Mouse (Mus musculus) ES-Bruce4 (cell line): ENCODE measurements around the gene Cdc27.

Experiments used
- CTCF ChIP-seq: IDR thresholded peaks from one replicate; pipeline ENCODE4 v1.8.1; 2011; ENCODE audit warnings: low read depth, low read length
- EP300 ChIP-seq: IDR thresholded peaks from 2 replicates; pipeline ENCODE4 v1.6.1; 2011; ENCODE audit warnings: low read depth, low read length; ENCODE audit not compliant: insufficient read depth
- POLR2A ChIP-seq: IDR thresholded peaks from one replicate; pipeline ENCODE4 v1.8.1; 2011; ENCODE audit warnings: low read length; ENCODE audit not compliant: insufficient read depth

DNA sequence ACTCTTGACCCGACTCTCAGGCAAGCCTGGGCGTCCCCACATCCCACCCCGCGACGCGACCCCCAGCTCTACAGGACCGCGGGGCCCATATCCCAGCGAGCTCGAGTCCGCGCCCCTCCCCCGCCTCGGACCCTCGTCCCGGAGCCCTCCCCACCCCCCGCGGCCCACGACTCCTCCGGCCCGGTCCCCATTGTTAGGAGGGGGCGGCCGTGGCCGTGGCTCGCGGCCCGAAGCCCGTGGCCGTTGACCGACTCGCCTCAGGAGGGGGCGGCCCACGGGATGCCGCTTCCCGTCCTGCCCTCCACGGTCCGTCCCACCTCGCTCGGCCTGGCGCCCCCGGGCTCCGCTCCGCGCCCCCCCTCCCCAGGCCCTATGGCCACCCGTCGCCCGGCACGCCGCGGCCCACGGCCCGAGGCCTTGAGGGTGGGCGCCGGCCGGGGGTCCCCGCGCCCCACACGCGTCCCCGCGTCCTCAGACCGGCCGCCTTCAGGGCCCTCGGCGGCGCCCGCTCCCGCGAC lies 81.6 kb downstream of the Cdc27 start, which contains the start of gene Kansl1:
- TF ChIP-seq POLR2A = no peak
- TF ChIP-seq EP300 = no peak
- TF ChIP-seq CTCF = no peak
